Mouse (Mus musculus) myocyte (in vitro differentiated cells): ENCODE measurements around the gene Tmem214.

Experiments used
- CEBPB ChIP-seq: IDR thresholded peaks from 2 replicates; pipeline ENCODE4 v1.6.1; 2011; ENCODE audit warnings: mild to moderate bottlenecking, moderate library complexity; ENCODE audit not compliant: poor library complexity, insufficient read depth, severe bottlenecking
- E2F4 ChIP-seq: IDR thresholded peaks from one replicate; pipeline ENCODE4 v1.6.1; 2011; ENCODE audit warnings: mild to moderate bottlenecking, control low read depth, moderate library complexity; ENCODE audit not compliant: insufficient read depth
- MAX ChIP-seq: IDR thresholded peaks from one replicate; pipeline ENCODE4 v1.6.1; 2011; ENCODE audit warnings: low read depth, mild to moderate bottlenecking, control low read depth
- MYOD1 ChIP-seq, 3 experiments: IDR thresholded peaks; one replicate each; pipeline ENCODE4 v1.6.1; 2011; ENCODE audit warnings: control low read depth in 2 of 3, low read depth in 2 of 3, mild to moderate bottlenecking in 2 of 3, moderate library complexity in 1 of 3; ENCODE audit not compliant: insufficient read length in 2 of 3, control insufficient read depth in 1 of 3
- MYOG ChIP-seq, 3 experiments: IDR thresholded peaks; one replicate each; pipeline ENCODE4 v1.6.1; 2011; ENCODE audit warnings: control low read depth in 2 of 3, low read depth in 2 of 3, mild to moderate bottlenecking in 2 of 3; ENCODE audit not compliant: insufficient read length in 2 of 3, control insufficient read depth in 1 of 3, insufficient read depth in 1 of 3
- POLR2A ChIP-seq: IDR thresholded peaks from one replicate; pipeline ENCODE4 v1.6.1; 2011; ENCODE audit warnings: low read depth, mild to moderate bottlenecking, control low read depth, moderate library complexity; ENCODE audit not compliant: insufficient read length
- POLR2AphosphoS2 ChIP-seq: IDR thresholded peaks from one replicate; pipeline ENCODE4 v1.6.1; 2011; ENCODE audit warnings: low read depth, control low read depth; ENCODE audit not compliant: insufficient read length
- REST ChIP-seq: IDR thresholded peaks from one replicate; pipeline ENCODE4 v1.6.1; 2011; ENCODE audit warnings: mild to moderate bottlenecking, control low read depth, moderate library complexity; ENCODE audit not compliant: insufficient read depth, insufficient read length
- SRF ChIP-seq: IDR thresholded peaks from one replicate; pipeline ENCODE4 v1.6.1; 2011; ENCODE audit warnings: low read depth; ENCODE audit not compliant: control insufficient read depth, insufficient read length
- TCF12 ChIP-seq: IDR thresholded peaks from one replicate; pipeline ENCODE4 v1.6.1; 2011; ENCODE audit warnings: mild to moderate bottlenecking, control low read depth; ENCODE audit not compliant: poor library complexity, insufficient read depth, severe bottlenecking
- TCF3 ChIP-seq: IDR thresholded peaks from one replicate; pipeline ENCODE4 v1.6.1; 2011; ENCODE audit warnings: low read depth, control low read depth; ENCODE audit not compliant: insufficient read length
- USF1 ChIP-seq: IDR thresholded peaks from one replicate; pipeline ENCODE4 v1.6.1; 2011; ENCODE audit warnings: low read depth, mild to moderate bottlenecking, control low read depth, moderate library complexity

DNA sequence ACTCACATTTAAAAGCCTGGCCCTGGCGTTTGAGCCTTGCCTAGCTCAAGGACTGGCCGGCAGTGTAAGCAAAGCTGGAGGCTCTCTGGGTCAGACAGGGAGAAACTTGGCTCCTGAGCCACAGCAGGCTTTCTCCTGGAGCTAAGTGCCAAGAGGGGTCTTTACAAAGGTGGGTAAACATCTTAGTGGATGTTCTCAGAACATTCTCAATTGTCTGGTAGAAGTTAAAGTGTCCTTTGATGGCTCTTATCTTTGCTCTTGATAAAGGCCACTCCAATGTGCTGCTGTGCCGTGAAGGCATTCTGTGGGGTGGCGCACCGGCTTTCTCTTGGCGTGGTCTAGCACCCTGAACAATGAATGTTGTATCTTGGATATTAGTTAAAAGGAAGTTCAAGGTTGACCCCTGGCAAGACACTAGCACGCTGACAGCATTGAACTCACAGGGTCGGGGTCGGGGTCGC is 54.8 kb downstream of the Tmem214 start:
- TF ChIP-seq POLR2A = no peak
- TF ChIP-seq MYOD1 (IDR thresholded peaks at IDR 0.05; ENCODE audit: control insufficient read depth in 1 of 3, insufficient read length in 2 of 3, low read depth in 2 of 3) = no peak
- no peak for TF ChIP-seq MYOG (IDR thresholded peaks at IDR 0.05; ENCODE audit: control insufficient read depth in 1 of 3, insufficient read depth in 1 of 3, insufficient read length in 2 of 3, low read depth in 2 of 3)
- TF ChIP-seq USF1 = no peak
- no peak for TF ChIP-seq CEBPB
- no peak for TF ChIP-seq TCF3
- no peak for TF ChIP-seq MAX
- TF ChIP-seq POLR2AphosphoS2 = no peak
- no peak for TF ChIP-seq REST
- no peak for TF ChIP-seq E2F4
- TF ChIP-seq TCF12 = no peak
- TF ChIP-seq SRF = no peak
